Mouse (Mus musculus) CH12.LX (cell line): ENCODE measurements at regions not wholly inside any gene's neighbourhood (a gene's known extent, or its start where the extent isn't known, plus 50 kb on each side); places are given as distances from the start of the nearest gene placed in this dataset.

Source experiments
- JUND ChIP-seq: conservative IDR thresholded peaks from 2 replicates; pipeline ENCODE4 v1.6.1; 2011; ENCODE audit warnings: low read depth, low read length, improper control_type of control experiment
- MAX ChIP-seq: IDR thresholded peaks from 2 replicates; pipeline ENCODE4 v1.6.1; 2011; ENCODE audit warnings: low read length, improper control_type of control experiment
- POLR2A ChIP-seq: IDR thresholded peaks from 2 replicates; pipeline ENCODE4 v1.6.1; 2011; ENCODE audit warnings: low read depth, mild to moderate bottlenecking, improper control_type of control experiment, low read length

- TF ChIP-seq POLR2A, result no peak
- TF ChIP-seq JUND, result no peak
- TF ChIP-seq MAX, result no peak
Observed at GRCm38 (mm10) chr11:17797632-17798031, 156.0 kb downstream of the Etaa1 start.
